Mouse (Mus musculus): Measurements from ENCODE around the gene Sun5.

DNA sequence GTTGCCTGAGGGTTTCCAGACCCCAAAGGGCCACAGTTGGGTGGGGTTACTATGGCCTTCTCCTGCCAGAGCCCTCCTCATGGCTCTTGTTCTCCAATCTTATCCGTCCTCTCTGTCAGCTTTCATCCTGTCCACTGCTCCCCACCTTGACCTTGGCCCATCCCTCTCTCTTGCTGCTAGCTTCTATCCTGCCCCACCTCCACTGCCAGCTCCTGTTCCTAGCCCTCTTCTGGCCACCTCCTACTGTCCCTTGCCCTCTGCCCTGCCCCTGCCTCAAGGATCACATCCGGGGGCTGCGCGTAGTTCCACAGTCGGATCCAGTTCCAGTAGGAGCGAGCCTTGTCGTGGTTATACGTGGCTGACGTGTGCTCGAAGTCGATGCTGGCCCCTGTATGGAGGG lies 10.6 kb downstream of the Sun5 start:
- no peak for TF ChIP-seq POLR2A (IDR thresholded peaks at IDR 0.05; ENCODE audit: low read depth, low read length)
- TF ChIP-seq CTCF (conservative IDR thresholded peaks at IDR 0.05; ENCODE audit: insufficient read depth, insufficient read length, low read depth, low read length): no peak
